Mouse (Mus musculus) adrenal gland, postnatal 4 days (tissue): ENCODE data around the gene Coq3. TPM values are rescaled to one million over a fixed set of nuclear protein-coding genes. Genes with fewer than 3 reads are reported as not detected.

Source experiments
- total RNA-seq, 2 experiments: library from RNA; stranded (reverse); gene quantifications; 2 replicates each; pipeline ENCODE4 v1.2.3; 2021

Coq3 gene
- total RNA-seq, 2 experiments from 2014 or later: 17.0 to 20.4 TPM

Other genes with a start within 250 kb of the Coq3 start
- not detected for gene Prdm13, start 193.7 kb upstream of the Coq3 start, total RNA-seq
- 10 to 100 TPM; 21.3 to 22.4 TPM for gene Ccnc, start 152.0 kb upstream of the Coq3 start, total RNA-seq
- 10 to 100 TPM; 20.8 to 21.5 TPM for gene Usp45, start 112.5 kb upstream of the Coq3 start, total RNA-seq
- gene Tstd3, start 112.5 kb upstream of the Coq3 start, total RNA-seq: 10 to 100 TPM; 12.7 to 13.1 TPM
- 100 to 1,000 TPM; 160 to 175 TPM for gene Pnisr, start 32.1 kb upstream of the Coq3 start, total RNA-seq
- gene Faxc, start 51.7 kb downstream of the Coq3 start, total RNA-seq: 10 to 100 TPM; 12.6 to 13.5 TPM